Mouse (Mus musculus) midbrain, embryonic 14.5 days (tissue): Measurements from ENCODE around the gene 2610002M06Rik. TPM values are rescaled to one million over a fixed set of nuclear protein-coding genes. Genes with fewer than 3 reads are reported as not detected.

Experiments
- ATAC-seq: fragments of 200-750 bp; cut with Nextera tagmentation; 2 replicates; pipeline ENCODE4 v1.8.0; 2017; ENCODE audit warnings: moderate number of reproducible peaks, moderate library complexity; ENCODE audit not compliant: low FRiP score, low TSS enrichment
- DNase-seq: peaks from one replicate; pipeline ENCODE4 v3.0.0-alpha.2; 2015
- H3K27ac ChIP-seq: fragments of 300-500 bp; sonication (generic); replicated peaks from 2 replicates; pipeline ENCODE4 v1.5.1; 2014; ENCODE audit warnings: mild to moderate bottlenecking, low read depth, low read length, moderate library complexity
- H3K27me3 ChIP-seq: fragments of 300-500 bp; sonication (generic); 2 replicates; pipeline ENCODE4 v1.6.1; 2014; ENCODE audit warnings: low read length, control low read depth, mixed read lengths; ENCODE audit not compliant: control insufficient read depth, insufficient read depth
- H3K36me3 ChIP-seq: fragments of 300-500 bp; sonication (generic); 2 replicates; pipeline ENCODE4 v1.6.1; 2014; ENCODE audit warnings: low read length, control low read depth; ENCODE audit not compliant: control insufficient read depth, insufficient read depth
- H3K4me1 ChIP-seq: fragments of 300-500 bp; sonication (generic); 2 replicates; pipeline ENCODE4 v1.6.1; 2014; ENCODE audit warnings: mild to moderate bottlenecking, antibody characterized with exemption, low read length, control low read depth; ENCODE audit not compliant: control insufficient read depth, insufficient read depth
- H3K4me2 ChIP-seq: fragments of 300-500 bp; sonication (generic); 2 replicates; pipeline ENCODE4 v1.6.1; 2014; ENCODE audit warnings: mild to moderate bottlenecking, low read length, moderate library complexity
- H3K4me3 ChIP-seq: fragments of 300-500 bp; sonication (generic); replicated peaks from 2 replicates; pipeline ENCODE4 v1.5.1; 2014; ENCODE audit warnings: low read depth, low read length
- H3K9ac ChIP-seq: fragments of 300-500 bp; sonication (generic); replicated peaks from 2 replicates; pipeline ENCODE4 v1.6.1; 2014; ENCODE audit warnings: mild to moderate bottlenecking, low read length, moderate library complexity
- H3K9me3 ChIP-seq: fragments of 300-500 bp; sonication (generic); 2 replicates; pipeline ENCODE4 v1.6.1; 2016; ENCODE audit warnings: low read length, control low read depth, mixed read lengths; ENCODE audit not compliant: control insufficient read depth
- WGBS: fragments of 180-500 bp; shearing (Covaris S2); extraction: QIAGEN DNeasy Blood & Tissue Kit; methylation state at CpG from one replicate; pipeline ENCODE4 v1.1.7; 2014; 5-methylcytosine and 5-hydroxymethylcytosine counted together
- polyA plus RNA-seq: library from polyadenylated mRNA; unstranded; fragments of >200 nt; fragmentation: Nextera tagmentation; extraction: Ambion mirVana; gene quantifications from 2 replicates; pipeline ENCODE4 v1.2.1, GENCODE M21; 2014

Gene 2610002M06Rik
- polyA plus RNA-seq, 1 experiment from 2014 or later, result 21.4 TPM

DNA sequence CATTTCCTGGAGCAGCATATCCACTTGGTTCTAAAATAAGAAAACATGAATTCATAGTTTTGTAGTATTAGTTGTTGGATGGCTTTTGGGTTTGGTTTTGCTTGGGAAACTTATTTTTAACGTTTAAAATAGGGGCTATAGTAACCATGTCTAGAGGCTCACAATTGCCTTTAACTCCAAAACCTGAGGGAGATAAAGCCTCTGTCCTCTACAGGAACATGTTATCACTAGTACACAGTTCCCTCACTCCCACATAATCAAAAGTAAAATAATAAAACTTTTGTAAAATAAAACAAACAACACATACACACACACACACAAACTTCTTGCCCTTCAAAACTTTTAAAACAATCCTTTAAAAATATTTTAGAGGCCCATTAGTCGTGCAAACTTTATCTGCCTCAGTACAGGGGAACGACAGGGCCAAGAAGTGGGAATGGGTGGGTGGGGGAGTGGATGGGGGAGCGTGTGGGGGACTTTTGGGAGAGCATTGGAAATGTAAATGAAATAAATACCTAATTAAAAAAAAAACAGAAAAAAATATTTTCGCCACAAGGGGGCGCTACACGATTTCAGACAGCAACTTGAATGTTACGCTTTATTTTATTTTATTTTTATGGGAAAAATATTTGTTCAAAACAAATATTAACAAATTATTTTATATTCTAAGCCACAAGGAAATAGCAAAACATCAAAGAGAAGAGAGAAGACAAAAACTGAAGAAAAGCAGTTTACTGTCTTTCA lies 25.2 kb downstream of the 2610002M06Rik start:
- Histone ChIP-seq H3K27ac (no peak overlapping the region), H3K4me2 (no peak overlapping the region), H3K36me3 (no peaks in the 10 kb centered on the region), H3K4me1 (no peaks in the 10 kb centered on the region), H3K9ac (no peak overlapping the region), H3K27me3 (no peaks in the 10 kb centered on the region), H3K9me3 (no peaks in the 10 kb centered on the region), H3K4me3 (no peak overlapping the region)
- DNase-seq, result peak; percentile 30
- ATAC-seq, result no peak
- WGBS, result 27% methylated on average over 8 of the region's 8 CpGs

DNA sequence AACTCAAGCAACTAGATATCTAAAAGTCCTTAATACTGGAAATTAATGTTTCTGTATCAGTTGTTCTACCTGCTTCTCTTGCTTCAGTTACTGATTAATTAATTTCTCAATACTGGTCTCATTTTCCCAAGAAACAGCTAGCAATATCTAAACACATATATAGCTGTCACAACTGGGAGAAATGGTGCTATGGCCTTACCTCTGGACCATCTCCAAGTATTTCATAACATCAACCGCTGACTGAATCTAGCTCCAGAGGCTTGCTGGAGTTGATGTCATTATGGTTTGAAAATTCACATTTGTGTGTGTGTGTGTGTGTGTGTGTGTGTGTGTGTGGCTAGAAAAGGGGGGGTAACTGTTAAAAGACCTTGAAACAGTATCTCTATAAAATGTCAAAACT lies 26.0 kb downstream of the 2610002M06Rik start:
- no peak overlapping the region for H3K27ac ChIP-seq
- H3K4me3 ChIP-seq, result no peak overlapping the region
- DNase-seq (no peak), ATAC-seq (no peak)
- H3K36me3 ChIP-seq, result no peaks in the 10 kb centered on the region
- H3K9me3 ChIP-seq, result no peaks in the 10 kb centered on the region
- WGBS, result 90% methylated on average over 1 of the region's 1 CpGs
- no peaks in the 10 kb centered on the region for H3K27me3 ChIP-seq
- no peak overlapping the region for H3K9ac ChIP-seq
- no peak overlapping the region for H3K4me2 ChIP-seq
- no peaks in the 10 kb centered on the region for H3K4me1 ChIP-seq

DNA sequence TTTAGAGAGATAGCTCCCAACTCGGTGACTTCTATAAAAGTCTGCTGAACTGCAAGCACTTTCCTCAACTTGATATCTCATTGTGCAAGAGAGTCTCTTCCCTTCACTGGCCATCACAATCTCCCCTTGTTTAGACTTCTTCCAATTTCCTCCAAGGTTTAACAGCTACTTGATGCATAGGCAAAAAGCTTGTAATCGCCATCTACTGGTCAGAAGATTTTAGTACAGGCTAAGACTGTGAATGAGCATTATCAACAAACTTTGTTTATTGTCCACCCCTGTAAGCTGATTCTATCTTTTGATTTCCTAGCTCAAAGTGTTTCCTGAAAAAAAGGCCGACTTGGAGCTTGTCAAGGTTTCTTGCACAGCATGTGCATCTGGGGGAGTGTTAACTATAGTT lies 48.2 kb downstream of the 2610002M06Rik start:
- ATAC-seq (no peak), DNase-seq (peak; percentile 4)
- Histone ChIP-seq H3K27ac (no peak overlapping the region), H3K36me3 (no peaks in the 10 kb centered on the region), H3K27me3 (no peaks in the 10 kb centered on the region), H3K4me1 (no peaks in the 10 kb centered on the region), H3K4me3 (no peak overlapping the region), H3K9me3 (no peaks in the 10 kb centered on the region), H3K9ac (no peak overlapping the region), H3K4me2 (no peak overlapping the region)
- WGBS, result 27% methylated on average over 3 of the region's 3 CpGs

Other genes with a start within 250 kb of the 2610002M06Rik start
- not detected in 2 replicates for gene Tbx22, start 148.4 kb downstream of the 2610002M06Rik start, polyA plus RNA-seq
- 0.18 TPM in 1 of 2 replicates, not detected in the other for gene Tent5d, start 23.7 kb downstream of the 2610002M06Rik start, polyA plus RNA-seq
- not detected in 2 replicates for gene Gm732, start 132.1 kb upstream of the 2610002M06Rik start, polyA plus RNA-seq